Mouse (Mus musculus): ENCODE data around the gene Vcam1. TPM values are rescaled to one million over a fixed set of nuclear protein-coding genes. Genes with fewer than 3 reads are reported as not detected.

Vcam1 gene
- polyA plus RNA-seq, 1 experiment from 2014 or later = 78.2 TPM

- H3K4me3 ChIP-seq = peak overlapping the region; percentile 58
- peaks cover 26% of the 10 kb centered on the region for H3K36me3 ChIP-seq
- H3K4me1 ChIP-seq (replicated peaks) = peaks cover 14% of the 10 kb centered on the region
- H3K9ac ChIP-seq = peak overlapping the region; percentile 48
- no peaks in the 10 kb centered on the region for H3K27me3 ChIP-seq
- H3K4me2 ChIP-seq = peak overlapping the region; percentile 61
- peak overlapping the region; percentile 85 for H3K27ac ChIP-seq
- 31% methylated on average over 7 of the region's 7 CpGs for WGBS
- ATAC-seq (replicated peaks; ENCODE audit: insufficient number of reproducible peaks, insufficient read depth, low FRiP score, low read depth) = peak; percentile 92
- H3K9me3 ChIP-seq (replicated peaks) = no peaks in the 10 kb centered on the region
Measured at GRCm38 (mm10) chr3:116126508-116127190, 2.8 kb downstream of the Vcam1 start.

- Histone ChIP-seq H3K27ac (peak overlapping the region; percentile 85), H3K27me3 (no peaks in the 10 kb centered on the region), H3K9ac (no peak overlapping the region), H3K4me2 (peak overlapping the region; percentile 61), H3K9me3 (replicated peaks) (no peaks in the 10 kb centered on the region), H3K4me1 (replicated peaks) (peaks cover 14% of the 10 kb centered on the region), H3K36me3 (peaks cover 27% of the 10 kb centered on the region), H3K4me3 (peak overlapping the region; percentile 58)
- WGBS = 39% methylated on average over 4 of the region's 4 CpGs
- no peak for ATAC-seq (replicated peaks; ENCODE audit: insufficient number of reproducible peaks, insufficient read depth, low FRiP score, low read depth)
Measured at GRCm38 (mm10) chr3:116126070-116126469, 3.4 kb downstream of the Vcam1 start.

DNA sequence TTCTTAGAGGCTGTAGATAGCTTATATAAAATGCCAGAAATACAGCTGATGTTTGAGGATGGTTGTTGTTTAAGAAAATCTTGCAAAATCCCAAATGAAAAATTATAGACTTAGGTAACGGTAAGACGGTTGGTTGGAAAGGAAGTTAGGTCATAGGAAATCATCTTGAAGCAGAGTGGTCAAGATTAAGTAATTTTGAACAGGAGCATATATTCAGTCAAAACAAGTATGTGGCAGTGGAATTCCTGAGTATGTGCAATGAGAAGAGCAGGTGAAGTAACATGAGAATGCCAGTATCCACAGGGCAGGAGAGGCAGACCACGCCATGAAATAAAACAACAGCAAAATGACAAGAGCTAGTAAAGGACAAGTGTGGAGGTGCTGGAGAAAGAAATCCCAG is 5.7 kb downstream of the Vcam1 start:
- ATAC-seq (replicated peaks; ENCODE audit: insufficient number of reproducible peaks, insufficient read depth, low FRiP score, low read depth) = no peak
- no peaks in the 10 kb centered on the region for H3K9me3 ChIP-seq (replicated peaks)
- peaks cover 27% of the 10 kb centered on the region for H3K36me3 ChIP-seq
- H3K9ac ChIP-seq = no peak overlapping the region
- H3K27me3 ChIP-seq = no peaks in the 10 kb centered on the region
- H3K27ac ChIP-seq = no peak overlapping the region
- 92% methylated on average over 3 of the region's 3 CpGs for WGBS
- no peak overlapping the region for H3K4me2 ChIP-seq
- H3K4me3 ChIP-seq = no peak overlapping the region
- H3K4me1 ChIP-seq (replicated peaks) = peaks cover 13% of the 10 kb centered on the region

DNA sequence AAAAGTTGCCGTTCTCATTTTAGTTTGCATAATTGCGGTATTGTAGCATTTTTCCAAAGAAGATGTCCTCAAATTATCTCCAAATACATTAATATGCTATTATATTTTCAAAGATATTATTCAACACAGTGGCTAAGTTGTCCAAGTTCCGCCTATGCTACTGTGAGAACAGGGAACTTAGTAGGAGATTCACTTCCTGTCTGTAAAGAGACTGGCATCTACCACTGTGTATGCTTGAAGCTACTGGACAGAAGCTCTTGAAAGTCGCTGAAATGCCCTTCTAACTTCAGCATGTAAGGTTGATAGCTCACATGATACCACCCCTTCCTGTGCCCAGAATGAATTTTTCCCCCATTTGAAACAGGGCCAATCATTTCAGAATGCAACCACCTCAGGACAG is 6.8 kb downstream of the Vcam1 start:
- Histone ChIP-seq H3K36me3 (peaks cover 27% of the 10 kb centered on the region), H3K9ac (no peak overlapping the region), H3K9me3 (replicated peaks) (no peaks in the 10 kb centered on the region), H3K4me1 (replicated peaks) (peaks cover 13% of the 10 kb centered on the region), H3K4me2 (no peak overlapping the region), H3K4me3 (no peak overlapping the region), H3K27me3 (no peaks in the 10 kb centered on the region), H3K27ac (0 out of 2 replicates have a peak overlapping the region, but pooled peaks have one; percentile 24)
- no peak for ATAC-seq (replicated peaks; ENCODE audit: insufficient number of reproducible peaks, insufficient read depth, low FRiP score, low read depth)
- 72% methylated on average over 4 of the region's 4 CpGs for WGBS

- H3K36me3 ChIP-seq = peaks cover 40% of the 10 kb centered on the region
- H3K4me3 ChIP-seq = no peak overlapping the region
- H3K9ac ChIP-seq = no peak overlapping the region
- H3K27me3 ChIP-seq = no peaks in the 10 kb centered on the region
- 64% methylated on average over 3 of the region's 3 CpGs for WGBS
- ATAC-seq (replicated peaks; ENCODE audit: insufficient number of reproducible peaks, insufficient read depth, low FRiP score, low read depth) = no peak
- H3K27ac ChIP-seq = no peak overlapping the region
- H3K9me3 ChIP-seq (replicated peaks) = no peaks in the 10 kb centered on the region
- H3K4me1 ChIP-seq (replicated peaks) = peaks cover 8% of the 10 kb centered on the region; the same call in 1 of the 2 replicates
- no peak overlapping the region for H3K4me2 ChIP-seq
Measured at GRCm38 (mm10) chr3:116121026-116121425, 8.5 kb downstream of the Vcam1 start.

GRCm38 (mm10) chr3:116120391-116120790 is 9.1 kb downstream of the Vcam1 start:
- Histone ChIP-seq H3K4me1 (replicated peaks) (peaks cover 5% of the 10 kb centered on the region; the same call in 1 of the 2 replicates), H3K4me3 (no peak overlapping the region), H3K36me3 (peaks cover 43% of the 10 kb centered on the region), H3K27ac (no peak overlapping the region), H3K9me3 (replicated peaks) (no peaks in the 10 kb centered on the region), H3K27me3 (no peaks in the 10 kb centered on the region), H3K4me2 (no peak overlapping the region), H3K9ac (no peak overlapping the region)
- WGBS = 87% methylated on average over 6 of the region's 6 CpGs
- ATAC-seq (replicated peaks; ENCODE audit: insufficient number of reproducible peaks, insufficient read depth, low FRiP score, low read depth) = no peak

GRCm38 (mm10) chr3:116119162-116119561 is 10.3 kb downstream of the Vcam1 start:
- no peaks in the 10 kb centered on the region for H3K27me3 ChIP-seq
- WGBS = 78% methylated on average over 7 of the region's 7 CpGs
- H3K36me3 ChIP-seq = peaks cover 34% of the 10 kb centered on the region
- no peak overlapping the region for H3K4me2 ChIP-seq
- H3K9ac ChIP-seq = no peak overlapping the region
- ATAC-seq (replicated peaks; ENCODE audit: insufficient number of reproducible peaks, insufficient read depth, low FRiP score, low read depth) = no peak
- no peak overlapping the region for H3K4me3 ChIP-seq
- H3K27ac ChIP-seq = no peak overlapping the region
- no peaks in the 10 kb centered on the region for H3K9me3 ChIP-seq (replicated peaks)
- H3K4me1 ChIP-seq (replicated peaks) = peaks cover 13% of the 10 kb centered on the region

DNA sequence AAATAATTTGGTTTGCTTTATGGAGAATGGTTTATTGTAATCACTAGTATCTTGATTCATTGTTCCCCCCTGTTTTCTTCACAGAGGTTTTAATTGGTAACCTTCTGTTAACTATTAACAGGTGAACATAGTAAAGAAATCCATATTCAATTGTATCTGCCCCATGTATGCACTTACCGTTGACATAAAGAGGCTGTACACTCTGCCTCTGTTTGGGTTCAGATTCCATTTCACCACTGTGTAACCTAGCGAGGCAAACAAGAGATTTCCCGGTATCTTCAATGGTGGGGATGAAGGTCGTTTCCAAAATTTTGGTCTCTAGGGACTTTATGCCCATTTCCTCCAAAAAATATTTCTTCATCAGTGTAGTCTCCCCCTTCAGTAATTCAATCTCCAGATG is 12.4 kb downstream of the Vcam1 start:
- Histone ChIP-seq H3K4me2 (no peak overlapping the region), H3K9ac (no peak overlapping the region), H3K4me3 (no peak overlapping the region), H3K27ac (no peak overlapping the region), H3K9me3 (replicated peaks) (no peaks in the 10 kb centered on the region), H3K36me3 (peaks cover 29% of the 10 kb centered on the region), H3K27me3 (no peaks in the 10 kb centered on the region), H3K4me1 (replicated peaks) (peaks cover 17% of the 10 kb centered on the region)
- ATAC-seq (replicated peaks; ENCODE audit: insufficient number of reproducible peaks, insufficient read depth, low FRiP score, low read depth) = no peak
- 84% methylated on average over 4 of the region's 4 CpGs for WGBS

- peaks cover 15% of the 10 kb centered on the region for H3K4me1 ChIP-seq (replicated peaks)
- no peaks in the 10 kb centered on the region for H3K9me3 ChIP-seq (replicated peaks)
- ATAC-seq (replicated peaks; ENCODE audit: insufficient number of reproducible peaks, insufficient read depth, low FRiP score, low read depth) = peak; percentile 75
- 43% methylated on average over 12 of the region's 12 CpGs for WGBS
- peaks cover 34% of the 10 kb centered on the region for H3K36me3 ChIP-seq
- H3K27me3 ChIP-seq = no peaks in the 10 kb centered on the region
- peak overlapping the region; percentile 40; the same call in 1 of the 2 replicates for H3K4me2 ChIP-seq
- H3K27ac ChIP-seq = peak overlapping the region; percentile 72
- no peak overlapping the region for H3K9ac ChIP-seq
- no peak overlapping the region for H3K4me3 ChIP-seq
Measured at GRCm38 (mm10) chr3:116114249-116115188, 15.0 kb downstream of the Vcam1 start.

DNA sequence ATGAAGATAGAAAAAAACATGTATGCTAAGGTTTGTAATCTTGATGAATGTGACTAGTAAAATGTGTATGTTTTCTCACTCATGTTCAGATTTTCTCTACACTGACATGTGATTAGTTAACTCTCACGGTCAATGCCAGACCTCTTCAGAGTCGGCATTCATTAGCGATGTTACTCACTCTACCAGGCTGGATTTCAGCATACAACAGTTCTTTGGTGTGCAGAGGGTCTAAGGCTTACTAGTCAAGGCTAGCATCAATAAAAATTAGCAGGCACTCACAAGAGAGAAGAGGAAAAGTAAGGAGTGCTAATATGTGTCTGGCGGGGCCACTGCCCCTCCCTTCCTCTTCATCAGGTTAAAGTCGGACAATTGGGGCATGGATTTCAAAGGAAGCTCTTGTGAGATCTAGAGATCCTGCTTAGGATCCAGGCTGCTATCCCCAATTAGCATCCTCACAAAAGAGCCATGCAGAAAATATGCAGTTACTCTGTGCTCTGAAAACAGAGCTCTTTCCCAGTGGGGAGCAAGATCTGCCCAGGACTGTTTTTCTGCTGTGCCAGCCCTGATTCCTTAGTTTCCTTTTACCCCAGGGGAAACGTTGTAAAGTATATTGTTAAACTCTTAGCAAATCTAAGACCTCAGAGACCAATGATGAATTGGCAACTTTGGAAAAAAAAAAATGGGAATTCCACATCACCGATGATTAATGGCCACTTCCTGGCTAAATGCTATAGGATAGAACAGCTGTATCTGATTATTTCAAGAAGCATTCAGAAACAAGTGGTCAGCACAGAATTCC is 15.8 kb downstream of the Vcam1 start:
- peaks cover 35% of the 10 kb centered on the region for H3K36me3 ChIP-seq

More for the DNA sequence above, 15.8 kb downstream of the Vcam1 start:
- Histone ChIP-seq H3K4me3 (no peak overlapping the region), H3K9me3 (replicated peaks) (no peaks in the 10 kb centered on the region), H3K4me1 (replicated peaks) (peaks cover 15% of the 10 kb centered on the region), H3K27ac (peak overlapping the region; percentile 72), H3K4me2 (0 out of 2 replicates have a peak overlapping the region, but pooled peaks have one; percentile 40), H3K9ac (no peak overlapping the region), H3K27me3 (no peaks in the 10 kb centered on the region)
- ATAC-seq (replicated peaks; ENCODE audit: insufficient number of reproducible peaks, insufficient read depth, low FRiP score, low read depth) = no peak
- WGBS = 49% methylated on average over 7 of the region's 7 CpGs
